Mouse (Mus musculus) cerebellum, adult 2 months (tissue): ENCODE data around the gene Arfgef3. TPM values are rescaled to one million over a fixed set of nuclear protein-coding genes. Genes with fewer than 3 reads are reported as not detected.

Experiments used
- DNase-seq, 2 experiments: peaks; one replicate each; pipeline ENCODE4 v3.0.0; 2021
- H3K27ac ChIP-seq: fragments of 200-500 bp; 2 replicates; pipeline ENCODE4 v1.5.1; 2012; ENCODE audit warnings: low read length, control low read depth, inconsistent platforms; ENCODE audit not compliant: insufficient read depth
- H3K27me3 ChIP-seq: fragments of 200-500 bp; 2 replicates; pipeline ENCODE4 v1.6.1; 2012; ENCODE audit warnings: inconsistent platforms, mild to moderate bottlenecking, low read length, moderate library complexity; ENCODE audit not compliant: control insufficient read depth, insufficient read depth
- H3K4me1 ChIP-seq: fragments of 200-500 bp; 2 replicates; pipeline ENCODE4 v1.6.1; 2011; ENCODE audit warnings: low read length; ENCODE audit not compliant: control insufficient read depth, insufficient read depth
- H3K4me3 ChIP-seq: fragments of 200-500 bp; replicated peaks from 2 replicates; pipeline ENCODE3; 2011; ENCODE audit warnings: mild to moderate bottlenecking, low read depth, low read length, control low read depth; ENCODE audit not compliant: insufficient read depth
- CTCF ChIP-seq: fragments of 200-500 bp; IDR thresholded peaks from 2 replicates; pipeline ENCODE4 v1.5.1; 2011; ENCODE audit warnings: low read depth, mild to moderate bottlenecking, control low read depth, low read length, moderate library complexity, borderline replicate concordance; ENCODE audit not compliant: insufficient read depth
- POLR2A ChIP-seq: fragments of 200-500 bp; IDR thresholded peaks from 2 replicates; pipeline ENCODE4 v1.6.1; 2011; ENCODE audit warnings: low read length, control low read depth, borderline replicate concordance; ENCODE audit not compliant: insufficient read depth
- WGBS: fragments of 180-500 bp; shearing (Covaris S2); methylation state at CpG from one replicate; pipeline ENCODE4 v1.1.7; 2018; 5-methylcytosine and 5-hydroxymethylcytosine counted together
- polyA plus RNA-seq: library from polyadenylated mRNA; depleted of rRNA; stranded (reverse); fragments of >200 nt; gene quantifications from 2 replicates; pipeline ENCODE4 v1.2.3, GENCODE M21; 2012

Gene Arfgef3
- polyA plus RNA-seq, 1 experiment, result 22.4 TPM

- Histone ChIP-seq H3K27ac (no peak overlapping the region), H3K4me3 (no peak overlapping the region), H3K4me1 (peaks cover 8% of the 10 kb centered on the region), H3K27me3 (no peaks in the 10 kb centered on the region)
- no peak for DNase-seq
- no peak for TF ChIP-seq POLR2A
- TF ChIP-seq CTCF, result no peak
- 55% methylated on average over 3 of the region's 3 CpGs for WGBS
Observed at GRCm38 (mm10) chr10:18680661-18681384, 62.9 kb downstream of the Arfgef3 start.

- Histone ChIP-seq H3K4me3 (no peak overlapping the region), H3K27ac (no peak overlapping the region), H3K27me3 (no peaks in the 10 kb centered on the region), H3K4me1 (peaks cover 3% of the 10 kb centered on the region)
- TF ChIP-seq POLR2A, result no peak
- no peak for TF ChIP-seq CTCF
- no peak for DNase-seq
- WGBS, result 84% methylated on average over 4 of the region's 4 CpGs
Observed at GRCm38 (mm10) chr10:18678836-18679235, 64.9 kb downstream of the Arfgef3 start.

GRCm38 (mm10) chr10:18664794-18665193 lies 79.0 kb downstream of the Arfgef3 start:
- WGBS, result 95% methylated on average over 11 of the region's 11 CpGs
- no peaks in the 10 kb centered on the region for H3K27me3 ChIP-seq
- no peak overlapping the region for H3K4me3 ChIP-seq
- no peak for DNase-seq
- no peaks in the 10 kb centered on the region for H3K4me1 ChIP-seq
- TF ChIP-seq CTCF (no peak), POLR2A (no peak)
- no peak overlapping the region for H3K27ac ChIP-seq

GRCm38 (mm10) chr10:18664016-18664415 lies 79.7 kb downstream of the Arfgef3 start:
- Histone ChIP-seq H3K27ac (no peak overlapping the region), H3K4me3 (no peak overlapping the region), H3K4me1 (no peaks in the 10 kb centered on the region), H3K27me3 (no peaks in the 10 kb centered on the region)
- DNase-seq, result no peak
- TF ChIP-seq CTCF, result no peak
- no peak for TF ChIP-seq POLR2A
- WGBS, result 81% methylated on average over 2 of the region's 2 CpGs

GRCm38 (mm10) chr10:18661606-18662220 lies 82.0 kb downstream of the Arfgef3 start:
- TF ChIP-seq CTCF (no peak), POLR2A (no peak)
- Histone ChIP-seq H3K4me3 (no peak overlapping the region), H3K4me1 (peaks cover 9% of the 10 kb centered on the region; the same call in 1 of the 2 replicates), H3K27ac (no peak overlapping the region), H3K27me3 (no peaks in the 10 kb centered on the region)
- no peak for DNase-seq
- WGBS, result 100% methylated on average over 1 of the region's 1 CpGs

GRCm38 (mm10) chr10:18660998-18661397 lies 82.8 kb downstream of the Arfgef3 start:
- no peak for TF ChIP-seq POLR2A
- no peak for TF ChIP-seq CTCF
- H3K27ac ChIP-seq, result no peak overlapping the region
- WGBS, result 62% methylated on average over 2 of the region's 2 CpGs
- H3K4me3 ChIP-seq, result no peak overlapping the region
- H3K4me1 ChIP-seq, result peaks cover 9% of the 10 kb centered on the region; the same call in 1 of the 2 replicates
- DNase-seq, result no peak
- no peaks in the 10 kb centered on the region for H3K27me3 ChIP-seq

GRCm38 (mm10) chr10:18657588-18657987 lies 86.2 kb downstream of the Arfgef3 start:
- Histone ChIP-seq H3K27ac (no peak overlapping the region), H3K4me3 (no peak overlapping the region), H3K27me3 (no peaks in the 10 kb centered on the region), H3K4me1 (peaks cover 9% of the 10 kb centered on the region; the same call in 1 of the 2 replicates)
- TF ChIP-seq POLR2A, result no peak
- DNase-seq, result peak in 1 of 2 experiments; percentile 55
- WGBS, result 98% methylated on average over 1 of the region's 1 CpGs

- Histone ChIP-seq H3K4me3 (no peak overlapping the region), H3K4me1 (peaks cover 4% of the 10 kb centered on the region; the same call in 1 of the 2 replicates), H3K27ac (no peak overlapping the region), H3K27me3 (no peaks in the 10 kb centered on the region)
- DNase-seq, result no peak
- WGBS, result 78% methylated on average over 1 of the region's 1 CpGs
- TF ChIP-seq CTCF (no peak), POLR2A (no peak)
Observed at GRCm38 (mm10) chr10:18647069-18647468, 96.7 kb downstream of the Arfgef3 start.

GRCm38 (mm10) chr10:18646035-18646434 lies 97.7 kb downstream of the Arfgef3 start:
- no peak for DNase-seq
- WGBS, result 89% methylated on average over 10 of the region's 10 CpGs

More at GRCm38 (mm10) chr10:18646035-18646434, 97.7 kb downstream of the Arfgef3 start:
- TF ChIP-seq POLR2A (no peak), CTCF (no peak)
- Histone ChIP-seq H3K4me3 (no peak overlapping the region), H3K4me1 (peaks cover 4% of the 10 kb centered on the region), H3K27me3 (no peaks in the 10 kb centered on the region), H3K27ac (no peak overlapping the region)
